Mouse (Mus musculus): ENCODE results near the gene Pmf1. TPM values are rescaled to one million over a fixed set of nuclear protein-coding genes. Genes with fewer than 3 reads are reported as not detected.
"Not testable (repeated sequence)": the region's sequence is repeated elsewhere in the genome, so short reads cannot be mapped to it uniquely, and the experiment has no call there.

Pmf1 gene
- polyA plus RNA-seq, 1 experiment from 2014 or later = 77.7 TPM

GRCm38 (mm10) chr3:88436395-88437201 is 26.5 kb upstream of the Pmf1 start:
- Histone ChIP-seq H3K27me3 (peaks cover 56% of the 10 kb centered on the region), H3K9ac (0 out of 2 replicates have a peak overlapping the region, but pooled peaks have one; percentile 11), H3K4me1 (replicated peaks) (peaks cover 25% of the 10 kb centered on the region), H3K36me3 (replicated peaks) (peaks cover 28% of the 10 kb centered on the region), H3K27ac (replicated peaks) (no peak overlapping the region), H3K4me2 (peak overlapping the region; percentile 55), H3K9me3 (replicated peaks) (no peaks in the 10 kb centered on the region), H3K4me3 (replicated peaks) (no peak overlapping the region; the same call in 1 of the 2 replicates)
- WGBS (ENCODE audit: insufficient replicate concordance) = 10% methylated on average over 29 of the region's 29 CpGs
- peak; percentile 31 for ATAC-seq (ENCODE audit: insufficient read depth)

- Histone ChIP-seq H3K27me3 (peaks cover 46% of the 10 kb centered on the region), H3K4me1 (replicated peaks) (peaks cover 17% of the 10 kb centered on the region), H3K27ac (replicated peaks) (no peak overlapping the region), H3K9me3 (replicated peaks) (no peaks in the 10 kb centered on the region), H3K4me2 (no peak overlapping the region), H3K36me3 (replicated peaks) (peaks cover 28% of the 10 kb centered on the region), H3K4me3 (replicated peaks) (no peak overlapping the region), H3K9ac (no peak overlapping the region)
- 59% methylated on average over 10 of the region's 10 CpGs for WGBS (ENCODE audit: insufficient replicate concordance)
- no peak for ATAC-seq (ENCODE audit: insufficient read depth)
Observed at GRCm38 (mm10) chr3:88435515-88435914, 25.4 kb upstream of the Pmf1 start.

GRCm38 (mm10) chr3:88428639-88429038 is 18.5 kb upstream of the Pmf1 start:
- not testable (repeated sequence) for ATAC-seq (ENCODE audit: insufficient read depth); H3K9ac ChIP-seq; H3K4me2 ChIP-seq; H3K36me3 ChIP-seq (replicated peaks); H3K9me3 ChIP-seq (replicated peaks); H3K27me3 ChIP-seq; H3K4me3 ChIP-seq (replicated peaks); H3K27ac ChIP-seq (replicated peaks)
- peaks cover 27% of the 10 kb centered on the region for H3K4me1 ChIP-seq (replicated peaks)
- 60% methylated on average over 8 of the region's 8 CpGs for WGBS (ENCODE audit: insufficient replicate concordance)

- no peak overlapping the region; the same call in 1 of the 2 replicates for H3K9ac ChIP-seq
- H3K4me1 ChIP-seq (replicated peaks) = peaks cover 40% of the 10 kb centered on the region
- no peaks in the 10 kb centered on the region for H3K27me3 ChIP-seq
- no peak overlapping the region for H3K27ac ChIP-seq (replicated peaks)
- H3K4me2 ChIP-seq = no peak overlapping the region
- H3K4me3 ChIP-seq (replicated peaks) = no peak overlapping the region
- H3K36me3 ChIP-seq (replicated peaks) = no peaks in the 10 kb centered on the region
- 42% methylated on average over 4 of the region's 4 CpGs for WGBS (ENCODE audit: insufficient replicate concordance)
- H3K9me3 ChIP-seq (replicated peaks) = no peaks in the 10 kb centered on the region
- ATAC-seq (ENCODE audit: insufficient read depth) = no peak
Observed at GRCm38 (mm10) chr3:88427342-88427905, 17.3 kb upstream of the Pmf1 start.

GRCm38 (mm10) chr3:88425708-88426420 is 15.7 kb upstream of the Pmf1 start:
- 0 out of 2 replicates have a peak overlapping the region, but pooled peaks have one; percentile 66 for H3K27ac ChIP-seq (replicated peaks)
- H3K36me3 ChIP-seq (replicated peaks) = peaks cover 8% of the 10 kb centered on the region
- WGBS (ENCODE audit: insufficient replicate concordance) = 70% methylated on average over 10 of the region's 10 CpGs
- H3K9me3 ChIP-seq (replicated peaks) = no peaks in the 10 kb centered on the region
- peaks cover 55% of the 10 kb centered on the region for H3K4me1 ChIP-seq (replicated peaks)
- no peak overlapping the region for H3K9ac ChIP-seq
- no peaks in the 10 kb centered on the region for H3K27me3 ChIP-seq
- peak overlapping the region; percentile 87; the same call in 1 of the 2 replicates for H3K4me2 ChIP-seq
- H3K4me3 ChIP-seq (replicated peaks) = peak overlapping the region; percentile 79
- ATAC-seq (ENCODE audit: insufficient read depth) = no peak

GRCm38 (mm10) chr3:88425330-88425689 is 15.2 kb upstream of the Pmf1 start:
- Histone ChIP-seq H3K4me3 (replicated peaks) (peak overlapping the region; percentile 79), H3K4me2 (peak overlapping the region; percentile 87), H3K36me3 (replicated peaks) (peaks cover 14% of the 10 kb centered on the region), H3K9me3 (replicated peaks) (no peaks in the 10 kb centered on the region), H3K27ac (replicated peaks) (peak overlapping the region; percentile 66; the same call in 1 of the 2 replicates), H3K27me3 (no peaks in the 10 kb centered on the region), H3K9ac (peak overlapping the region; percentile 26; the same call in 1 of the 2 replicates), H3K4me1 (replicated peaks) (peaks cover 55% of the 10 kb centered on the region)
- WGBS (ENCODE audit: insufficient replicate concordance) = 11% methylated on average over 2 of the region's 2 CpGs
- ATAC-seq (ENCODE audit: insufficient read depth) = no peak

DNA sequence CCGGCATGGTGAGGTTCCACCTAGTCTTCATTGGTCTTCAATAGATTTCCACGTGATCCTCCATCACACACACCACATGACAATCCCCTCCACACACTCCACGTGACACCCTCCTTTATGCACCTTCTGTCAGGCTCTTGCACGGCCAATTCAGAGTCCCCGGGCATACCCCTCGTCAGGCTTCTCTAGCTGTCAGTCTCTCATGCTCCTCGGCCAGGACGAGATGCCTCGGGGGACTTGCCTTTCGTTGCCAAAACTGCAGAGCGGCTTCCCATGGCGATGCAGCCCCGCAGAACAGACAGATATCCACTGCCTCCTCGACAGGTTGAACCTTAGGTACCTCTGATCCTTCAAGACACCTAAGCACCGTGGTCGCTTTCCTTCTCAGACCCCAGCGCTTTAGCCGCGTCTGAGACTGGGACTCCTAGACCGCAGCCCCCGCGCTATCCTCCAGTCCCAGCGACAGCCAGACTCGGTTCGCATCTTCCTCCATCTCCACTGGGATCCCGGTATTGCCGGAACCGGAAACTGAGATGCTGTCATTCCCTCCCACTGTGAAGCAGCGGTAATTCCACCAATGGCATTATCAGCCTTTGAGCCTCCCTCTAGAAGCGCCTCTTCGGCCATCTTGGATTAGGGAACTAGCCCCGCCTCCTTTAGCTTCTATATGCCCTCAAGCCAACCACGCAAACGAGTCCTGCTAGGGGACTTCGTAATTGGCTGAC is 14.6 kb upstream of the Pmf1 start, which contains the start of gene Slc25a44:
Gene Slc25a44 (minus strand): TSS at position 535 of the 725 bp plus-strand sequence.
- ATAC-seq (ENCODE audit: insufficient read depth) = peak; percentile 97
- peak within 1 kb of the TSS; percentile 87 for H3K4me2 ChIP-seq
- peaks cover 55% of the 10 kb centered on the region for H3K4me1 ChIP-seq (replicated peaks)
- H3K4me3 ChIP-seq (replicated peaks) = peak within 1 kb of the TSS; percentile 79
- WGBS (ENCODE audit: insufficient replicate concordance) = under 1% methylated on average over 35 of the region's 35 CpGs
- peak within 1 kb of the TSS; percentile 65 for H3K9ac ChIP-seq
- H3K36me3 ChIP-seq (replicated peaks) = peaks cover 19% of the 10 kb centered on the region
- peak within 1 kb of the TSS; percentile 76 for H3K27ac ChIP-seq (replicated peaks)
- no peaks in the 10 kb centered on the region for H3K9me3 ChIP-seq (replicated peaks)
- no peaks in the 10 kb centered on the region for H3K27me3 ChIP-seq

DNA sequence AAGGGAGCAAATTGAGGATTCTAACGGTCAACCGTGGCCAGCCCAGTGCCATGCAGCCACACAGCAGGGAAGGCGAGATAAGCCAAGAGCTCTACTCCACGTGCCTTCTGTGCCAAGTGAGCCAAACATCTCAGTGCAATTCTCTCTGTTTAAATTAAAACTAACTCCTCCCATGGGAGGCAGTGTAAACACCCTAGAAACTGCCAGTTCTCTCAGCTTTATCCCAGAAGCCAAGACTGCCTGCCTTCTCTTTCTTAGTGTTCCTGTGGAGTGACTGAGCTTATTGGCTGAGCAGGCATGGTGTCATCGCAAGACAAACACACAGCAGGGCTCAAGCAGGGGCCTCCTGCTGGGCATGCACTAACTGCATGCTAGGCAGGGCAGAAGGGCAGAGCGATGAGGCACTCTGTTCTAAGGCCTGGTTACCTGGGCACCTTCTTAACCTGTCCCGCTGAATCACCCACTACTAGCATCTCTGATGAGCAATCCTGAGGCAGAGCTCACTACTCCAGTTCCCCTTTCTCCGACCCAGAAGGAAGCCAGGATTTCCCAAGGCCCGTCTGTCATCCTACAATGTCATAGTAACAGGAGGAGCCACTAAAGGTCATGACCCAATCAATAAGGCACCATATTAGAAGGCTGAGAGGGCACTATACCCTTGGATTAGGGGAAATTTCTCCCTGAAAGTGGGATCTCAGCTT is 12.0 kb upstream of the Pmf1 start:
- peak overlapping the region; percentile 76 for H3K27ac ChIP-seq (replicated peaks)
- no peak overlapping the region for H3K4me3 ChIP-seq (replicated peaks)
- peak overlapping the region; percentile 33; the same call in 1 of the 2 replicates for H3K9ac ChIP-seq
- peak overlapping the region; percentile 40 for H3K4me2 ChIP-seq
- H3K36me3 ChIP-seq (replicated peaks) = peaks cover 45% of the 10 kb centered on the region
- WGBS (ENCODE audit: insufficient replicate concordance) = 34% methylated on average over 9 of the region's 9 CpGs
- H3K4me1 ChIP-seq (replicated peaks) = peaks cover 62% of the 10 kb centered on the region
- H3K9me3 ChIP-seq (replicated peaks) = no peaks in the 10 kb centered on the region
- ATAC-seq (ENCODE audit: insufficient read depth) = no peak
- no peaks in the 10 kb centered on the region for H3K27me3 ChIP-seq

GRCm38 (mm10) chr3:88420771-88421170 is 10.6 kb upstream of the Pmf1 start:
- Histone ChIP-seq H3K4me1 (replicated peaks) (peaks cover 68% of the 10 kb centered on the region), H3K9ac (no peak overlapping the region), H3K4me3 (replicated peaks) (no peak overlapping the region), H3K36me3 (replicated peaks) (peaks cover 59% of the 10 kb centered on the region), H3K4me2 (no peak overlapping the region), H3K27ac (replicated peaks) (0 out of 2 replicates have a peak overlapping the region, but pooled peaks have one; percentile 76), H3K27me3 (no peaks in the 10 kb centered on the region), H3K9me3 (replicated peaks) (no peaks in the 10 kb centered on the region)
- WGBS (ENCODE audit: insufficient replicate concordance) = 90% methylated on average over 19 of the region's 19 CpGs
- no peak for ATAC-seq (ENCODE audit: insufficient read depth)

GRCm38 (mm10) chr3:88418016-88418415 is 7.9 kb upstream of the Pmf1 start:
- ATAC-seq (ENCODE audit: insufficient read depth) = no peak
- 83% methylated on average over 6 of the region's 6 CpGs for WGBS (ENCODE audit: insufficient replicate concordance)
- no peak overlapping the region for H3K9ac ChIP-seq
- peaks cover 85% of the 10 kb centered on the region for H3K36me3 ChIP-seq (replicated peaks)
- H3K4me3 ChIP-seq (replicated peaks) = no peak overlapping the region
- peak overlapping the region; percentile 6; the same call in 1 of the 2 replicates for H3K27ac ChIP-seq (replicated peaks)
- H3K4me2 ChIP-seq = no peak overlapping the region
- H3K27me3 ChIP-seq = no peaks in the 10 kb centered on the region
- no peaks in the 10 kb centered on the region for H3K9me3 ChIP-seq (replicated peaks)
- peaks cover 72% of the 10 kb centered on the region for H3K4me1 ChIP-seq (replicated peaks)

Measured in liver, embryonic 15.5 days (tissue).